Mouse (Mus musculus) testis, adult 2 months (tissue): Measurements from ENCODE around the gene Dnajb3.

ENCODE experiments used
- CTCF ChIP-seq: fragments of 200-500 bp; IDR thresholded peaks from 2 replicates; pipeline ENCODE4 v1.5.1; 2012; ENCODE audit warnings: low read depth, mild to moderate bottlenecking, inconsistent platforms, low read length, moderate library complexity; ENCODE audit not compliant: control insufficient read depth, insufficient read depth, insufficient replicate concordance
- POLR2A ChIP-seq: fragments of 200-500 bp; IDR thresholded peaks from 2 replicates; pipeline ENCODE4 v1.6.1; 2012; ENCODE audit warnings: low read depth, mild to moderate bottlenecking, inconsistent platforms, low read length, moderate library complexity; ENCODE audit not compliant: control insufficient read depth

- TF ChIP-seq POLR2A (no peak), CTCF (no peak)
These were observed 6.9 kb upstream of the Dnajb3 start for GRCm38 (mm10) chr1:88212341-88213045.
